Mouse (Mus musculus) small intestine, adult 2 months (tissue): ENCODE data around the gene Grik3.

ENCODE experiments used
- CTCF ChIP-seq: fragments of 200-500 bp; IDR thresholded peaks from 2 replicates; pipeline ENCODE4 v1.5.1; 2012; ENCODE audit warnings: low read depth, mild to moderate bottlenecking, control low read depth, inconsistent platforms, low read length, moderate library complexity, mixed read lengths; ENCODE audit not compliant: insufficient replicate concordance, insufficient read length; ENCODE audit errors: extremely low read depth
- POLR2A ChIP-seq: fragments of 200-500 bp; IDR thresholded peaks from 2 replicates; pipeline ENCODE4 v1.6.1; 2012; ENCODE audit warnings: low read depth, mild to moderate bottlenecking, control low read depth, inconsistent platforms, low read length, moderate library complexity

DNA sequence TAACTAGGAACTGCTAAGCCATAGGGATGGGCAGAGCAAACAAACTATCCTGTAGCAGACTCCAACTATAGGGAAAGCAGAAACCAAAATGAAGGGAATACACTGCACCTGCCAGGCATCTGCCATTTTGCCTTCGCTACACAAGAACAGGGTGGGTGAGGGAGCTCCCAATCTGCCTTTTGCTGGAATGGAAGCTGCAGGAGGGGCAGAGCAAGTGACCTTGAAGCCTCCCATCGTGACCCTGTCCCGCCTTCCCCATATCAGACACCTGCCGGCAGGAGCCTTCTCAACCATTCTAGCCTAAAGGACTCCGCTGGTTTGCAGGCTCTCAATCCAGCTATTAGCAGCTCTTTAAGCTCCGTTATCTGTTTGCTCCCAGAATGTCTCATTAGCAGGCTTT is 38.7 kb upstream of the Grik3 start:
- TF ChIP-seq CTCF (no peak), POLR2A (no peak)
